Mouse (Mus musculus): Measurements from ENCODE around the gene Ccdc180.
A peak's percentile ranks its signal among the peaks of the same experiment; 100 is the strongest.

DNA sequence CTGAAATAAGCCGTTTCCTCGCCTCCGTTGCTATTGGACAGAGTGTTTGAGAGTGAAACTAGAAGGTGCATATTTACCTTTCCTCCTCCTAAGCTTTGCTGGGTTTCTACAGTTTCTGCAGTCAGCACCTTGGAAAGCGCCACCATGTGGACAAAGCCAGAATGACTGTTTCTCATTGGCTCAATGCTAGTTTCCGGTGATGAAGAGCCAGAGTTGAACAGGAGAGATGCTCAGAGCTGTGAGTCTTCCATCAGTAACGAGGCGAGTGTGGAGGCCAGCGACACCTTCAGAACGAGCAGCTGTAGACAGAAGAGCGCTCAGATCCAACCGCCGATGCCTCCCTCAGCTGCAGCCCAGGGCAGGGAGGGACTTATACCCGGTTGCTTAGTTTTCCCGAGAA is 45.7 kb upstream of the Ccdc180 start:
- TF ChIP-seq POLR2A (IDR thresholded peaks at IDR 0.05; ENCODE audit: insufficient read depth, low read depth, low read length) (no peak), CTCF (IDR thresholded peaks at IDR 0.05) (peak; percentile 69)
